Mouse (Mus musculus) neural tube, postnatal 0 days (tissue): Measurements from ENCODE around the gene Zfp93. TPM values are rescaled to one million over a fixed set of nuclear protein-coding genes. Genes with fewer than 3 reads are reported as not detected.

Source experiments
- polyA plus RNA-seq: library from polyadenylated mRNA; unstranded; fragments of >200 nt; fragmentation: Nextera tagmentation; extraction: Ambion mirVana; gene quantifications from 2 replicates; pipeline ENCODE4 v1.2.1, GENCODE M21; 2015

The Zfp93 gene
- polyA plus RNA-seq: 4.8 TPM in 2 replicates

DNA sequence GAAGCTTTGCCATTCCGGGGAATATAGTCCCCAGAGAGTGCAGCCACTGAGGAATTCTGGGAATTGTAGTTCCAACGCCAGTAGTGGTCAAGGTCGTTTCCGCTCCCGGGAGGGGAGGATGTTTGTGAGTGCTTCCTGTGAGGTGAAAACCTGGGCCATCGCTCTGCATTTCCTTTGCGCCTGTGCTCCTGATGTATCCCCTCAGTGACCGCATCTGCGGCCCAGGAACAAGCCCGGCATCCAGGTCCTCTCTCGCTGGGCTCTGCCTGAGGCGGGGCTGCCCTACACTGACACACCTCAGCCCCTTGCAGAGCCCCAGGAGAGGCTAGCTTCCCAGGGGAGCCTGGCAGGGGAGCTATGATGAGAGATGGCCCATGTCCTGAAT lies at the start of gene Zfp93:
Zfp93 (plus strand) TSS at position 133 of the 385 bp plus-strand sequence.

DNA sequence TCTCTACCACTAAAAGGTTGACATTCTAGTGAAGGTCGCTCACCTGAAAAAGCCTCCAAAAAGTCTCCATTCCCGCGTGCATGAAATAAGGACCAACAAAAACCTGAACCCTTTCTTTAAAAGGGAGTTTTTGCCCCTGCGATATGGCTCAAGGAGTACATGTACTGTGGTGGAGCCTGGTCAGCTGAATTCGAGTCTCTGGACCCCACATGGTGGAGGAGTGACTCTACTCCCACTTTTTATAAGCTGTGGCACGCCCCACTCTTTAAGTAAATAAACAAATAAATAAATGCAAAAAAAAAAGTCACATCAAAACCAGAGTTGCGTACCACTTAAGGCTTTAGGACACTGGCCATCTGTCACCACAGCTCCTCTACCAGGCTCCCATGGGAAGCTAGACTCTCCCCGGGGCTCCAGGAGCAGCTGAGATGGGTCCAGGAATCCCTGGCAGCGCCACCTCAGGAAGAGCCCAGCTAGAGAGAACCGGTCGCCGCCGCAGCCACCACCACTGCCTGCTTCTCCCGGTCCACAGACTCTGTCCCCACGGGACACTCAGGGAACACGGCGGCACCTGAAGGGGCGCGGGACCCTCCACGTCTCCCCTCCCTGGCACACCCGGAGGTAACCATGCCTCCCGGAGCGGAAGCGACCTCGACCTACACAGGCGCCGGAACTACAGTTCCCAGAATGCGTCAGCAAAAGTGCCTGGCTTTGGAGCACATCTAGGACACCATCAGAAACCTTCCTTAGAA lies 33.0 kb upstream of the Zfp93 start, which contains the start of gene Zfp109:
Zfp109 (minus strand) TSS at position 521 of the 752 bp plus-strand sequence.

DNA sequence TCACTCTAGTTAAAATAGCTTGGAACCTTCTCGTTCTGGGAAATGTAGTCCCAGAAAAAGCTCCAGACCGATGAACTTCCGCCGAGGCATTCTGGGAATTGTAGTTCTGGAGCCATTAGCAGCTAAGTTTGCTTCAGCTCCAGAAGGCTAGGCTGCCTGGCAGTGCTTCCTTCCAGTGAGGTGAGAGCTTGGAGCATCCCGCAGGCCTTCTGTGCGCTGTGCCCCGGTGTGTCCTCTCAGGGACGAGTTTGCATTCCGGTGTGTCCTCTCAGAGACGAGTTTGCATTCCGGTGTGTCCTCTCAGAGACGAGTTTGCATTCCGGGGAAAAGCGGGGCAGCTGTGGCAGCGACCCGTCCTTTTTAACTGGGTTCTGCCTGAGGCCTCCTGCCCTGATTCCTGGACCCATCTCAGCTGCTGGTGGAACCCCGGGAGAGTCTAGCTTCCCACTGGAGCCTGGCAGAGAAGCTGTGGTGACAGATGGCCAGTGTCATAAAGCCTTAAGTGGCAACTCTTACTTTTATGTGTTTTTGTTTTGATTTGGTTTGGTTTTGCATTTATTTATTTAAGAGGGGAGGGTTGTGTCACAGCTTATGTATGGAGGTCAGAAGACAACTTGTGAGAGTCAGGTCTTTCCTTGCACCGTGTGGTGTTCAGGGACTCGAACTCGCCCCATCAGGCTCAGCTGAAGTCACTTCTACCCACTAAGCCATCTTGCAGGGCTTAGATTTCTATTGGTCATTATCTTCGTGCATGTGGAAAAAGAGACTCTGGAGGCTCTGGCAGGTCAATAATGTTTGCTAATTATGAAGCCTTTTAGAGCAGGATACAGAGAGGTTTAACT lies 15.4 kb upstream of the Zfp93 start, which contains the start of gene Zfp108:
Zfp108 (plus strand) TSS at position 162 of the 842 bp plus-strand sequence.

DNA sequence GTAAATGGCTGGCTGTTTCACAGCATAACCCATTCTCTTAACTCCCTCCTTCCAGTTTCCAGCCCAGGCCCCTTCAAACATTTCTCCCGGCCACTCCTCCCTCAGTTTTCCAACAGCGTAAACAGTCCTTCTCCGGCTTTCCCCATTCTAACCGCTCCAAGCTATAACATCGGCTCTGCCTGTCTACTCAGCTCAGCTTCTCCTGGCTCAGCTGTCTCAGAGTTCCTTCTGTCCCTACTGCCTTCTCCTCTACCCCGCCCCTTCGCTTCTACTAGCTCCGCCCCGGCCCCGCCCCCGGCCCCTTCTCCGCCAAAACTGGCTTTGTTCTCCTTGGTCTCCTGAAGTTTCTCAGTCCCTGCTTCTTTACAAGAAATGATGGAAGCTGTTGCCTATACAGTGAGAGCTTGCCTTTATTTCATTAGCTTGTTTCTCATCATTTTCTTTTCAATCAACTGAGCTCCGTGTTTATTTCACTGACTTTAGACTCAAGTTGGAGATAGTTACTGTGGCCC lies 30.6 kb downstream of the Zfp93 start, which contains the start of gene Zfp61:
Zfp61 (minus strand) TSS at position 462 of the 512 bp plus-strand sequence.

DNA sequence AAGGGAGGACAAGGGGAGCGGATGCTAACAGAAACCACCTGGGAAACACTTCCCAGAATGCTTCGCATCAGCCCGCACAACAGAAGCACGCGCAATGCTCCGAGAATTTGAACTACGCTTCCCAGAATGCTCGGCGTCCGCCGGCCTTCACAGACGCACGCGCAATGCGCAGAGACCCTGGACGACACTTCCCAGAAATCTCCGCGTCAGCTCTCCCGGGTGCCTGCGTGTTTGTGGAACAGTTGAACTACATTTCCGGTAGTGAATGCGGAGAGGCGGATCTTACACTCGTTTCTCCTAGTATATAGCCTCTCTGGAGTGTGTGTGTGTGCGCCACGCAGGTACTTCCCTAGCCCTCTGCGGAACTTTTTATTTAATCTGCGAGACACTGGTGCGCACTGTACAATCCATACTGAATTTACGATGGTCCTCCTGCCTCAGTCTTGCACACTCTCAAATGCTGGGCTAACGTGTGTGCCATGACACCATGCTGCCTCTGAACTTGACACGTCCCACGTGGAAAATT lies 46.4 kb downstream of the Zfp93 start, which contains the start of gene Zfp94:
Zfp94 (minus strand) TSS at position 100 of the 526 bp plus-strand sequence.

Other genes with a start within 250 kb of the Zfp93 start
- gene Vmn1r183, start 217.2 kb upstream of the Zfp93 start, polyA plus RNA-seq: not detected in 2 replicates
- 20.0 and 22.2 TPM in 2 replicates for gene Zfp180, start 188.5 kb upstream of the Zfp93 start, polyA plus RNA-seq
- 8.0 and 9.9 TPM in 2 replicates for gene Zfp112, start 158.1 kb upstream of the Zfp93 start, polyA plus RNA-seq
- gene Zfp235, start 136.3 kb upstream of the Zfp93 start, polyA plus RNA-seq: 23.8 and 24.7 TPM in 2 replicates
- gene Zfp114, start 95.4 kb upstream of the Zfp93 start, polyA plus RNA-seq: 2.6 and 2.7 TPM in 2 replicates
- 3.0 and 3.5 TPM in 2 replicates for gene Zfp111, start 59.0 kb upstream of the Zfp93 start, polyA plus RNA-seq
- 2.2 and 2.8 TPM in 2 replicates for gene Zfp109, start 32.9 kb upstream of the Zfp93 start, polyA plus RNA-seq
- 5.5 and 5.8 TPM in 2 replicates for gene Zfp108, start 15.6 kb upstream of the Zfp93 start, polyA plus RNA-seq
- 24.7 and 29.1 TPM in 2 replicates for gene Zfp61, start 30.8 kb downstream of the Zfp93 start, polyA plus RNA-seq
- 19.7 and 21.9 TPM in 2 replicates for gene Zfp94, start 46.2 kb downstream of the Zfp93 start, polyA plus RNA-seq
- 0.65 and 1.0 TPM in 2 replicates for gene Tescl, start 63.5 kb downstream of the Zfp93 start, polyA plus RNA-seq
- gene Lypd5, start 78.8 kb downstream of the Zfp93 start, polyA plus RNA-seq: 0.10 TPM in 1 of 2 replicates, not detected in the other
- 2.2 and 3.2 TPM in 2 replicates for gene Kcnn4, start 99.8 kb downstream of the Zfp93 start, polyA plus RNA-seq
- gene Smg9, start 129.2 kb downstream of the Zfp93 start, polyA plus RNA-seq: 28.5 and 35.3 TPM in 2 replicates
- gene Irgc1, start 181.9 kb downstream of the Zfp93 start, polyA plus RNA-seq: not detected in 2 replicates
- gene Plaur, start 192.1 kb downstream of the Zfp93 start, polyA plus RNA-seq: 1.4 and 2.5 TPM in 2 replicates
- gene Cadm4, start 211.6 kb downstream of the Zfp93 start, polyA plus RNA-seq: 110 and 120 TPM in 2 replicates
- gene Zfp428, start 236.6 kb downstream of the Zfp93 start, polyA plus RNA-seq: 201 and 233 TPM in 2 replicates
- 0.35 and 0.56 TPM in 2 replicates for gene AC161166.1, start 242.0 kb downstream of the Zfp93 start, polyA plus RNA-seq